Mouse (Mus musculus): Measurements from ENCODE around the gene Klf7. TPM values are rescaled to one million over a fixed set of nuclear protein-coding genes. Genes with fewer than 3 reads are reported as not detected.

Klf7 gene
- polyA plus RNA-seq, 1 experiment, result 3.9 TPM

DNA sequence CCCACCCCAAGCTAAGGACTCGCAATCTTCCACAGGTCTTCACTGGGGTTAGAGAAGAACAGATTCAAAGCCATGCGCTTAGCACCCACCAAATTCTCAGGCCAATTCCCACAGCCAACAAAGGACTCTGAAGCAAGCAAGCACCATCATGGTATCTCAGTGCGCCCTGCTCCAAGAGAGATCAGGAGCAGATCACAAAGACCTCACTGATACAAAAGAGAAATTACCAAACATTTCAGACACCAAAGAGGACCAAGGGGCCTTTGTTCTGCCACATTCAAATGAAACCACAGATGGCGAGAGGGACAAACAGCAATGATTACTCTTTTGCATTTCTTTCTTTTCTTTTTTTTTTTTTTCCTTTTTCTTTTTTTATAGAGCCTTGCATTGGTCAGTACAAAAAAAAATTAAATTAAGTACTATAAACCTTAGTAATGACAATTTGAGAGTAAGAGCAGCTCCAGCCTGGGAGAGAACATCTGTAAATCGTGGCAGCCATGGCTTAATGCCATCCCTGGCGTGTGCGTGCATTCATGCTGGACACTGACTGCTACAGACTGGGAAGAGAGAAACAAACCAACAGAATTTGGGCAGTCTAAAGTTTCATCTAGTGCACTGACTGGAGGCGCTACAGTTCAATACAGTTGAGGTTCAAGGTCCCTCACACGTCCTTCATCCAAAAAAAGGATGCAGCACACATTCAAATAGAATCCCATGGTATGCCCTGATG, 89.4 kb downstream of the Klf7 start:
- no peak overlapping the region for H3ac ChIP-seq (ENCODE audit: control insufficient read depth, insufficient read length)
- no peaks in the 10 kb centered on the region for H3K27me3 ChIP-seq (ENCODE audit: control insufficient read depth, insufficient read depth, insufficient read length)
- no peak overlapping the region for H3K4me2 ChIP-seq (ENCODE audit: low read depth)
- TF ChIP-seq POLR2A (IDR thresholded peaks at IDR 0.05; ENCODE audit: insufficient read length, low read depth) (no peak), POLR2AphosphoS2 (IDR thresholded peaks at IDR 0.05; ENCODE audit: insufficient read length, low read depth) (no peak), MYOG (IDR thresholded peaks at IDR 0.05; ENCODE audit: control insufficient read depth in 1 of 3, insufficient read depth in 1 of 3, insufficient read length in 2 of 3, low read depth in 2 of 3) (no peak)
- no peak overlapping the region for H3K4me3 ChIP-seq
- H3K79me2 ChIP-seq (ENCODE audit: control insufficient read depth, insufficient read depth), result no peaks in the 10 kb centered on the region
- H3K36me3 ChIP-seq (ENCODE audit: control insufficient read depth, insufficient read depth), result peaks cover 23% of the 10 kb centered on the region

GRCm38 (mm10) chr1:64021986-64022385, 100.1 kb downstream of the Klf7 start:
- no peak overlapping the region for H3K4me2 ChIP-seq (ENCODE audit: low read depth)
- H3K27me3 ChIP-seq (ENCODE audit: control insufficient read depth, insufficient read depth, insufficient read length), result no peaks in the 10 kb centered on the region
- H3ac ChIP-seq (ENCODE audit: control insufficient read depth, insufficient read length), result no peak overlapping the region
- no peaks in the 10 kb centered on the region for H3K36me3 ChIP-seq (ENCODE audit: control insufficient read depth, insufficient read depth)
- no peaks in the 10 kb centered on the region for H3K79me2 ChIP-seq (ENCODE audit: control insufficient read depth, insufficient read depth)
- TF ChIP-seq CEBPB (IDR thresholded peaks at IDR 0.05; ENCODE audit: insufficient read depth, poor library complexity, severe bottlenecking), result no peak
- TF ChIP-seq POLR2A (IDR thresholded peaks at IDR 0.05; ENCODE audit: insufficient read length, low read depth), result no peak
- TF ChIP-seq MYOG (IDR thresholded peaks at IDR 0.05; ENCODE audit: control insufficient read depth in 1 of 3, insufficient read depth in 1 of 3, insufficient read length in 2 of 3, low read depth in 2 of 3), result no peak
- no peak for TF ChIP-seq USF1 (IDR thresholded peaks at IDR 0.05; ENCODE audit: low read depth)
- TF ChIP-seq MAX (IDR thresholded peaks at IDR 0.05; ENCODE audit: low read depth), result no peak
- no peak for TF ChIP-seq TCF3 (IDR thresholded peaks at IDR 0.05; ENCODE audit: insufficient read length, low read depth)
- no peak for TF ChIP-seq TCF12 (IDR thresholded peaks at IDR 0.05; ENCODE audit: insufficient read depth, poor library complexity, severe bottlenecking)
- no peak for TF ChIP-seq E2F4 (IDR thresholded peaks at IDR 0.05; ENCODE audit: insufficient read depth)
- no peak for TF ChIP-seq REST (IDR thresholded peaks at IDR 0.05; ENCODE audit: insufficient read depth, insufficient read length)
- no peak for TF ChIP-seq POLR2AphosphoS2 (IDR thresholded peaks at IDR 0.05; ENCODE audit: insufficient read length, low read depth)
- TF ChIP-seq SRF (IDR thresholded peaks at IDR 0.05; ENCODE audit: control insufficient read depth, insufficient read length, low read depth), result no peak
- no peak for TF ChIP-seq MYOD1 (IDR thresholded peaks at IDR 0.05; ENCODE audit: control insufficient read depth in 1 of 3, insufficient read length in 2 of 3, low read depth in 2 of 3)
- H3K4me3 ChIP-seq, result no peak overlapping the region

GRCm38 (mm10) chr1:64020672-64021635, 101.1 kb downstream of the Klf7 start:
- TF ChIP-seq USF1 (IDR thresholded peaks at IDR 0.05; ENCODE audit: low read depth), result no peak
- TF ChIP-seq SRF (IDR thresholded peaks at IDR 0.05; ENCODE audit: control insufficient read depth, insufficient read length, low read depth), result no peak
- no peak for TF ChIP-seq CEBPB (IDR thresholded peaks at IDR 0.05; ENCODE audit: insufficient read depth, poor library complexity, severe bottlenecking)
- TF ChIP-seq MYOG (IDR thresholded peaks at IDR 0.05; ENCODE audit: control insufficient read depth in 1 of 3, insufficient read depth in 1 of 3, insufficient read length in 2 of 3, low read depth in 2 of 3), result no peak
- no peak for TF ChIP-seq MAX (IDR thresholded peaks at IDR 0.05; ENCODE audit: low read depth)
- TF ChIP-seq POLR2AphosphoS2 (IDR thresholded peaks at IDR 0.05; ENCODE audit: insufficient read length, low read depth), result no peak
- no peak for TF ChIP-seq POLR2A (IDR thresholded peaks at IDR 0.05; ENCODE audit: insufficient read length, low read depth)
- H3K4me2 ChIP-seq (ENCODE audit: low read depth), result no peak overlapping the region
- no peaks in the 10 kb centered on the region for H3K36me3 ChIP-seq (ENCODE audit: control insufficient read depth, insufficient read depth)
- no peak overlapping the region for H3ac ChIP-seq (ENCODE audit: control insufficient read depth, insufficient read length)
- H3K4me3 ChIP-seq, result no peak overlapping the region
- H3K79me2 ChIP-seq (ENCODE audit: control insufficient read depth, insufficient read depth), result no peaks in the 10 kb centered on the region
- no peaks in the 10 kb centered on the region for H3K27me3 ChIP-seq (ENCODE audit: control insufficient read depth, insufficient read depth, insufficient read length)

DNA sequence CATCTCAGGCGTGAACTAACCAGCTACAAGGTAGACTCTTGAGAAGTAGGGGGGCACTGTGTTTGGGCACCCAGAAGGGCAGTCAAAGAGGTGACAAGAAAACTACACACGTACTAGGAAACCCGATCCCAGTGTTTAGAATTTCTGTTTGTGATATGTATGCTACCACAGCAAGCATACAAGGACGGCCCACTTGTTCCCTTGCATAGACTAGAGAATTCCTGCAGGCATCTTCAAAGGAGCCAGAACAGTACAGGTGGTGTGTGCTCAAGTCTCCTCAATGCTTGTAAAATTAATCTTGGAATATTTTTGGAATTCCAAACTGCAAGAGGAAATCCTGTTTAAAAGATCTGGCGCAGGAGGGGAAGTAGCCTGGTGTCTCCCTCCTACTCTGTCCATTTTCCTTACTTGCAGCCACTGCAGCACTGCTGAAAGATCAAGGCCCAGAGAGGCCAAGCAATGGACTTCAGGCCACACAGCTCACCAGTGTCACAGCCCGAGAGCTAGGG, 102.9 kb downstream of the Klf7 start:
- Histone ChIP-seq H3ac (ENCODE audit: control insufficient read depth, insufficient read length) (no peak overlapping the region), H3K27me3 (ENCODE audit: control insufficient read depth, insufficient read depth, insufficient read length) (no peaks in the 10 kb centered on the region), H3K4me2 (ENCODE audit: low read depth) (no peak overlapping the region), H3K36me3 (ENCODE audit: control insufficient read depth, insufficient read depth) (no peaks in the 10 kb centered on the region), H3K79me2 (ENCODE audit: control insufficient read depth, insufficient read depth) (no peaks in the 10 kb centered on the region), H3K4me3 (no peak overlapping the region)
- TF ChIP-seq MYOG (IDR thresholded peaks at IDR 0.05; ENCODE audit: control insufficient read depth in 1 of 3, insufficient read depth in 1 of 3, insufficient read length in 2 of 3, low read depth in 2 of 3), result no peak
- TF ChIP-seq TCF3 (IDR thresholded peaks at IDR 0.05; ENCODE audit: insufficient read length, low read depth), result no peak
- TF ChIP-seq MYOD1 (IDR thresholded peaks at IDR 0.05; ENCODE audit: control insufficient read depth in 1 of 3, insufficient read length in 2 of 3, low read depth in 2 of 3), result no peak
- no peak for TF ChIP-seq CEBPB (IDR thresholded peaks at IDR 0.05; ENCODE audit: insufficient read depth, poor library complexity, severe bottlenecking)
- TF ChIP-seq POLR2A (IDR thresholded peaks at IDR 0.05; ENCODE audit: insufficient read length, low read depth), result no peak
- TF ChIP-seq USF1 (IDR thresholded peaks at IDR 0.05; ENCODE audit: low read depth), result no peak
- no peak for TF ChIP-seq POLR2AphosphoS2 (IDR thresholded peaks at IDR 0.05; ENCODE audit: insufficient read length, low read depth)
- no peak for TF ChIP-seq REST (IDR thresholded peaks at IDR 0.05; ENCODE audit: insufficient read depth, insufficient read length)
- TF ChIP-seq TCF12 (IDR thresholded peaks at IDR 0.05; ENCODE audit: insufficient read depth, poor library complexity, severe bottlenecking), result no peak
- no peak for TF ChIP-seq SRF (IDR thresholded peaks at IDR 0.05; ENCODE audit: control insufficient read depth, insufficient read length, low read depth)
- no peak for TF ChIP-seq E2F4 (IDR thresholded peaks at IDR 0.05; ENCODE audit: insufficient read depth)
- no peak for TF ChIP-seq MAX (IDR thresholded peaks at IDR 0.05; ENCODE audit: low read depth)
